Mouse (Mus musculus) hindbrain, postnatal 0 days (tissue): ENCODE measurements around the gene Mmd. TPM values are rescaled to one million over a fixed set of nuclear protein-coding genes. Genes with fewer than 3 reads are reported as not detected.

Experiments
- ATAC-seq: fragments of 200-750 bp; cut with Nextera tagmentation; 2 replicates; pipeline ENCODE4 v1.8.0; 2017; ENCODE audit warnings: mild to moderate bottlenecking, moderate TSS enrichment, moderate library complexity
- DNase-seq: peaks from one replicate; pipeline ENCODE4 v3.0.0-alpha.2; 2015; ENCODE audit warnings: low spot score
- H3K27ac ChIP-seq: fragments of 300-500 bp; sonication (generic); 2 replicates; pipeline ENCODE4 v1.5.1; 2014; ENCODE audit warnings: mild to moderate bottlenecking
- H3K27me3 ChIP-seq: fragments of 300-500 bp; sonication (generic); 2 replicates; pipeline ENCODE4 v1.6.1; 2014; ENCODE audit warnings: low read length, mixed read lengths; ENCODE audit not compliant: insufficient read depth
- H3K36me3 ChIP-seq: fragments of 300-500 bp; sonication (generic); 2 replicates; pipeline ENCODE4 v1.6.1; 2014; ENCODE audit warnings: low read length, mixed read lengths; ENCODE audit not compliant: insufficient read depth
- H3K4me1 ChIP-seq: fragments of 300-500 bp; sonication (generic); 2 replicates; pipeline ENCODE4 v1.6.1; 2014; ENCODE audit warnings: antibody characterized with exemption, low read length, mixed read lengths; ENCODE audit not compliant: insufficient read depth
- H3K4me2 ChIP-seq: fragments of 300-500 bp; sonication (generic); 2 replicates; pipeline ENCODE4 v1.6.1; 2014; ENCODE audit warnings: low read depth, mild to moderate bottlenecking, low read length, moderate library complexity, mixed read lengths
- H3K4me3 ChIP-seq: fragments of 300-500 bp; sonication (generic); 2 replicates; pipeline ENCODE4 v1.5.1; 2014; ENCODE audit warnings: low read length
- H3K9ac ChIP-seq: fragments of 300-500 bp; sonication (generic); replicated peaks from 2 replicates; pipeline ENCODE4 v1.6.1; 2014; ENCODE audit warnings: mild to moderate bottlenecking, low read length, moderate library complexity, mixed read lengths
- H3K9me3 ChIP-seq: fragments of 300-500 bp; sonication (generic); 2 replicates; pipeline ENCODE4 v1.6.1; 2016; ENCODE audit warnings: low read length, mixed read lengths
- CTCF ChIP-seq: IDR thresholded peaks from 2 replicates; pipeline ENCODE4 v1.5.1; 2016; ENCODE audit warnings: antibody characterized with exemption, control low read depth, low read depth
- WGBS: fragments of 180-500 bp; shearing (Covaris S2); extraction: QIAGEN DNeasy Blood & Tissue Kit; methylation state at CpG from one replicate; pipeline ENCODE4 v1.1.7; 2014; 5-methylcytosine and 5-hydroxymethylcytosine counted together
- polyA plus RNA-seq: library from polyadenylated mRNA; unstranded; fragments of >200 nt; fragmentation: Nextera tagmentation; extraction: Ambion mirVana; gene quantifications from 2 replicates; pipeline ENCODE4 v1.2.1, GENCODE M21; 2015
- total RNA-seq: library from RNA; depleted of rRNA; stranded (reverse); fragments of >200 nt; gene quantifications from 2 replicates; pipeline ENCODE4 v1.2.3, GENCODE M21; 2014

Gene Mmd
- total and polyA plus RNA-seq, 2 experiments from 2014 or later = 101 to 200 TPM

GRCm38 (mm10) chr11:90255687-90256086 lies 6.4 kb downstream of the Mmd start:
- Histone ChIP-seq H3K27me3 (no peaks in the 10 kb centered on the region), H3K4me2 (no peak overlapping the region), H3K4me3 (no peak overlapping the region), H3K9me3 (no peaks in the 10 kb centered on the region), H3K9ac (no peak overlapping the region), H3K27ac (no peak overlapping the region), H3K4me1 (peaks cover 2% of the 10 kb centered on the region), H3K36me3 (peaks cover 6% of the 10 kb centered on the region; the same call in 1 of the 2 replicates)
- no peak for TF ChIP-seq CTCF
- WGBS = 77% methylated on average over 6 of the region's 6 CpGs
- DNase-seq = no peak
- ATAC-seq = no peak

- TF ChIP-seq CTCF = no peak
- WGBS = 89% methylated on average over 16 of the region's 16 CpGs
- no peak overlapping the region for H3K27ac ChIP-seq
- peaks cover 16% of the 10 kb centered on the region; the same call in 1 of the 2 replicates for H3K36me3 ChIP-seq
- H3K4me2 ChIP-seq = no peak overlapping the region
- no peak overlapping the region for H3K4me3 ChIP-seq
- no peaks in the 10 kb centered on the region for H3K4me1 ChIP-seq
- no peaks in the 10 kb centered on the region for H3K9me3 ChIP-seq
- no peaks in the 10 kb centered on the region for H3K27me3 ChIP-seq
- no peak overlapping the region for H3K9ac ChIP-seq
- ATAC-seq = no peak
- DNase-seq = no peak
Measured at GRCm38 (mm10) chr11:90256833-90257525, 7.7 kb downstream of the Mmd start.

GRCm38 (mm10) chr11:90258321-90258927 lies 9.2 kb downstream of the Mmd start:
- Histone ChIP-seq H3K36me3 (peaks cover 28% of the 10 kb centered on the region; the same call in 1 of the 2 replicates), H3K4me2 (no peak overlapping the region), H3K27ac (no peak overlapping the region), H3K4me3 (no peak overlapping the region), H3K27me3 (no peaks in the 10 kb centered on the region), H3K9ac (no peak overlapping the region), H3K9me3 (no peaks in the 10 kb centered on the region), H3K4me1 (no peaks in the 10 kb centered on the region)
- DNase-seq (no peak), ATAC-seq (no peak)
- WGBS = 77% methylated on average over 10 of the region's 10 CpGs
- no peak for TF ChIP-seq CTCF

- H3K4me3 ChIP-seq = no peak overlapping the region
- WGBS = 54% methylated on average over 4 of the region's 4 CpGs
- no peak for ATAC-seq
- TF ChIP-seq CTCF = no peak
- no peak overlapping the region for H3K9ac ChIP-seq
- no peak overlapping the region for H3K4me2 ChIP-seq
- H3K27ac ChIP-seq = no peak overlapping the region
- H3K9me3 ChIP-seq = no peaks in the 10 kb centered on the region
- H3K4me1 ChIP-seq = no peaks in the 10 kb centered on the region
- no peak for DNase-seq
- H3K36me3 ChIP-seq = peaks cover 29% of the 10 kb centered on the region; the same call in 1 of the 2 replicates
- H3K27me3 ChIP-seq = no peaks in the 10 kb centered on the region
Measured at GRCm38 (mm10) chr11:90259071-90259470, 9.8 kb downstream of the Mmd start.

GRCm38 (mm10) chr11:90259826-90260225 lies 10.6 kb downstream of the Mmd start:
- 87% methylated on average over 9 of the region's 9 CpGs for WGBS
- no peaks in the 10 kb centered on the region for H3K9me3 ChIP-seq
- no peak for DNase-seq
- TF ChIP-seq CTCF = no peak
- peaks cover 29% of the 10 kb centered on the region; the same call in 1 of the 2 replicates for H3K36me3 ChIP-seq
- no peak for ATAC-seq
- no peak overlapping the region for H3K27ac ChIP-seq
- no peak overlapping the region for H3K4me2 ChIP-seq
- no peaks in the 10 kb centered on the region for H3K27me3 ChIP-seq
- H3K4me1 ChIP-seq = no peaks in the 10 kb centered on the region
- H3K4me3 ChIP-seq = no peak overlapping the region
- no peak overlapping the region for H3K9ac ChIP-seq

- Histone ChIP-seq H3K36me3 (peaks cover 41% of the 10 kb centered on the region; the same call in 1 of the 2 replicates), H3K4me2 (no peak overlapping the region), H3K9me3 (no peaks in the 10 kb centered on the region), H3K4me3 (no peak overlapping the region), H3K9ac (no peak overlapping the region), H3K27me3 (no peaks in the 10 kb centered on the region), H3K27ac (no peak overlapping the region), H3K4me1 (no peaks in the 10 kb centered on the region)
- WGBS = 84% methylated on average over 11 of the region's 11 CpGs
- DNase-seq (no peak), ATAC-seq (no peak)
- TF ChIP-seq CTCF = no peak
Measured at GRCm38 (mm10) chr11:90264180-90264579, 14.9 kb downstream of the Mmd start.

- peaks cover 37% of the 10 kb centered on the region; the same call in 1 of the 2 replicates for H3K36me3 ChIP-seq
- no peak overlapping the region for H3K9ac ChIP-seq
- H3K4me1 ChIP-seq = 0 out of 2 replicates have a peak, but pooled peaks cover 4% of the 10 kb centered on the region
- no peak overlapping the region for H3K4me3 ChIP-seq
- H3K27me3 ChIP-seq = no peaks in the 10 kb centered on the region
- no peak for DNase-seq
- no peaks in the 10 kb centered on the region for H3K9me3 ChIP-seq
- no peak for ATAC-seq
- 91% methylated on average over 7 of the region's 7 CpGs for WGBS
- H3K4me2 ChIP-seq = no peak overlapping the region
- no peak for TF ChIP-seq CTCF
- H3K27ac ChIP-seq = no peak overlapping the region
Measured at GRCm38 (mm10) chr11:90265581-90265980, 16.3 kb downstream of the Mmd start.
